Mouse (Mus musculus) activated CD4-positive, CD25-positive, alpha-beta regulatory T cell (primary cell): ENCODE data around the gene Olfr1148. TPM values are rescaled to one million over a fixed set of nuclear protein-coding genes. Genes with fewer than 3 reads are reported as not detected.

ENCODE experiments used
- polyA plus RNA-seq, 2 experiments: library from polyadenylated mRNA; unstranded; fragments of 100-300 nt; shearing (Covaris generic); gene quantifications; one replicate each; pipeline ENCODE4 v1.2.1; 2017

The Olfr1148 gene
- under 1 TPM; 0.27 to 0.42 TPM for polyA plus RNA-seq

GRCm38 (mm10) chr2:87830233-87830632 is at the start of gene Olfr1148:
Gene Olfr1148 (plus strand): TSS chr2:87830533.

GRCm38 (mm10) chr2:87800292-87800691 is 30.0 kb upstream of the Olfr1148 start, which contains the start of gene Olfr1143:
Gene Olfr1143 (plus strand): TSS chr2:87800592.

GRCm38 (mm10) chr2:87809522-87809921 is 20.8 kb upstream of the Olfr1148 start, which contains the start of gene Olfr1145:
Gene Olfr1145 (plus strand): TSS chr2:87809822.

GRCm38 (mm10) chr2:87843693-87844092 is 13.4 kb downstream of the Olfr1148 start, which contains the start of gene Olfr1150-ps1:
Gene Olfr1150-ps1 (plus strand): TSS chr2:87843993.

GRCm38 (mm10) chr2:87855562-87855961 is 25.2 kb downstream of the Olfr1148 start, which contains the start of gene Olfr1151:
Gene Olfr1151 (plus strand): TSS chr2:87855862.

GRCm38 (mm10) chr2:87866192-87866591 is 35.9 kb downstream of the Olfr1148 start, which contains the start of gene Olfr1152:
Gene Olfr1152 (plus strand): TSS chr2:87866492.

Other genes starting within 250 kb of the Olfr1148 start
- not detected for gene Olfr1130, start 224.3 kb upstream of the Olfr1148 start, polyA plus RNA-seq
- under 1 TPM in 1 of 2 experiments, not detected in 1; 0.23 TPM for gene Olfr1131, start 203.4 kb upstream of the Olfr1148 start, polyA plus RNA-seq
- under 1 TPM in 1 of 2 experiments, not detected in 1; 0.25 TPM for gene Olfr1132, start 193.0 kb upstream of the Olfr1148 start, polyA plus RNA-seq
- under 1 TPM in 1 of 2 experiments, not detected in 1; 0.53 TPM for gene Olfr1133, start 183.2 kb upstream of the Olfr1148 start, polyA plus RNA-seq
- gene Olfr1134, start 172.1 kb upstream of the Olfr1148 start, polyA plus RNA-seq = not detected
- gene Olfr1135, start 156.9 kb upstream of the Olfr1148 start, polyA plus RNA-seq = not detected
- not detected for gene Olfr1136, start 136.6 kb upstream of the Olfr1148 start, polyA plus RNA-seq
- gene Olfr1137, start 117.4 kb upstream of the Olfr1148 start, polyA plus RNA-seq = not detected
- under 1 TPM in 1 of 2 experiments, not detected in 1; 0.11 TPM for gene Olfr1138, start 90.6 kb upstream of the Olfr1148 start, polyA plus RNA-seq
- under 1 TPM in 1 of 2 experiments, not detected in 1; 0.31 TPM for gene Olfr1140, start 86.8 kb upstream of the Olfr1148 start, polyA plus RNA-seq
- not detected for gene Olfr1141, start 76.5 kb upstream of the Olfr1148 start, polyA plus RNA-seq
- gene Olfr152, start 51.0 kb upstream of the Olfr1148 start, polyA plus RNA-seq = not detected
- not detected for gene Olfr1143, start 29.9 kb upstream of the Olfr1148 start, polyA plus RNA-seq
- gene Olfr1145, start 20.7 kb upstream of the Olfr1148 start, polyA plus RNA-seq = not detected
- not detected for gene Olfr1150-ps1, start 13.5 kb downstream of the Olfr1148 start, polyA plus RNA-seq
- under 1 TPM in 1 of 2 experiments, not detected in 1; 0.45 TPM for gene Olfr1151, start 25.3 kb downstream of the Olfr1148 start, polyA plus RNA-seq
- gene Olfr1152, start 36.0 kb downstream of the Olfr1148 start, polyA plus RNA-seq = under 1 TPM in 1 of 2 experiments, not detected in 1; 0.06 TPM
- under 1 TPM in 1 of 2 experiments, not detected in 1; 0.22 TPM for gene Olfr1153, start 64.4 kb downstream of the Olfr1148 start, polyA plus RNA-seq
- gene Olfr1154, start 74.6 kb downstream of the Olfr1148 start, polyA plus RNA-seq = under 1 TPM in 1 of 2 experiments, not detected in 1; 0.20 TPM
- not detected for gene Olfr1155, start 114.6 kb downstream of the Olfr1148 start, polyA plus RNA-seq
- gene Olfr1156, start 122.6 kb downstream of the Olfr1148 start, polyA plus RNA-seq = under 1 TPM; 0.06 to 0.07 TPM
- under 1 TPM in 1 of 2 experiments, not detected in 1; 0.08 TPM for gene Olfr1157, start 137.8 kb downstream of the Olfr1148 start, polyA plus RNA-seq
- not detected for gene Olfr74, start 144.1 kb downstream of the Olfr1148 start, polyA plus RNA-seq
- gene Olfr1158, start 159.6 kb downstream of the Olfr1148 start, polyA plus RNA-seq = not detected
- not detected for gene Olfr1160, start 177.7 kb downstream of the Olfr1148 start, polyA plus RNA-seq
- under 1 TPM in 1 of 2 experiments, not detected in 1; 0.41 TPM for gene Olfr1161, start 192.2 kb downstream of the Olfr1148 start, polyA plus RNA-seq
- under 1 TPM in 1 of 2 experiments, not detected in 1; 0.11 TPM for gene Olfr73, start 207.2 kb downstream of the Olfr1148 start, polyA plus RNA-seq
- gene Olfr1162, start 220.6 kb downstream of the Olfr1148 start, polyA plus RNA-seq = not detected
- gene Olfr1163, start 241.3 kb downstream of the Olfr1148 start, polyA plus RNA-seq = not detected